Mouse (Mus musculus): Measurements from ENCODE around the gene AL731706.1.

GRCm38 (mm10) chr2:136837994-136838393, 53.2 kb downstream of the AL731706.1 start:
- TF ChIP-seq MYOD1 (IDR thresholded peaks at IDR 0.05; ENCODE audit: control insufficient read depth, insufficient read length, low read depth): no peak
- no peak for TF ChIP-seq CTCF (IDR thresholded peaks at IDR 0.05; ENCODE audit: control insufficient read depth, insufficient read depth, insufficient read length)
- no peak for TF ChIP-seq MAX (IDR thresholded peaks at IDR 0.05)
- no peak for TF ChIP-seq MYOG (IDR thresholded peaks at IDR 0.05; ENCODE audit: control insufficient read depth, extremely low read depth, insufficient read length)
- no peak for TF ChIP-seq CEBPB (IDR thresholded peaks at IDR 0.05; ENCODE audit: low read depth)
- no peak for TF ChIP-seq FOSL1 (IDR thresholded peaks at IDR 0.05; ENCODE audit: insufficient read depth, low read length, poor library complexity, severe bottlenecking)
